Mouse (Mus musculus): ENCODE data around the gene Hist1h2ab.

The Hist1h2ab gene

DNA sequence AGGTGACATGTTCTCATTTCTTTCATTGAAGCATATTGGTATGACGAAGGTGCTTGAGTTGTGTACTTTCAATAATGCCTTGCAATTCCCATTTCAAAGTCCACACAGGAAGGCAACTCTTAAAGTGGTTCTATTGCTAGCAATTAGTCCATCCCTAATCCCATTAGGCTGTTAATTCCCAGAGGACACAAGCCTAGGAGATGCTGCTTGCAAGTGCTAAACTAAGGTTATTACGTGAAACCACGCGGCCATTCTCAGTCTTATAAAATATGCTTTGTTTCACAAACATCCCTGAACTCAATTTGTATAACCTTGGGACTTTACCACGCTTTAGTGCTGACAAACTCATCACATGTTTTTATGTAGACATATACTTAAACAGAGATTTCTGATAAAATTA is 13.8 kb upstream of the Hist1h2ab start:
- intact Hi-C loops (cut with DNase I) = loop anchor here (10.0 kb wide), 1 partner anchor 52 kb away; the partner anchor contains the start of genes Hist1h2ac and Hist1h2bc

DNA sequence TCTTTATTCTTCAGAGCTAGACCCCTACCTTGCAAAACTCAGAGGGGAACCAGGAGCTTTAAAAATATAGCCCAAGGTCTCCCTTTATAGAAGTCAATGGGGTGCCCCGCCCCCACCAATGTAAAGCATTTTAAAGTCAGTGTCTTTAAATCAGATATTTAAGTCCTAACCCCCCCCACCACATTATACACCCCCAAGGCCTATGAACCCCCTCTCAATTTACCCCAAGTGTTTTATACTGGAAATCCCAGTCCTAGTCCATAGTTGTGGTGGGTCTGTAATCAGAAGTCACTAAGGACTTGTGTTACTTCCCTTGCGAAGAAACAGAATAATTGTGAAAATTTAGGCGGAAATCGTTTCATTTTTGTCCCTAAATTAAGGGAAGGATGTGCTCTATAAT is 12.9 kb upstream of the Hist1h2ab start:
- intact Hi-C loops (cut with DNase I) = loop anchor here (10.0 kb wide), 1 partner anchor 53 kb away; the partner anchor contains the start of genes Hist1h2ac and Hist1h2bc

DNA sequence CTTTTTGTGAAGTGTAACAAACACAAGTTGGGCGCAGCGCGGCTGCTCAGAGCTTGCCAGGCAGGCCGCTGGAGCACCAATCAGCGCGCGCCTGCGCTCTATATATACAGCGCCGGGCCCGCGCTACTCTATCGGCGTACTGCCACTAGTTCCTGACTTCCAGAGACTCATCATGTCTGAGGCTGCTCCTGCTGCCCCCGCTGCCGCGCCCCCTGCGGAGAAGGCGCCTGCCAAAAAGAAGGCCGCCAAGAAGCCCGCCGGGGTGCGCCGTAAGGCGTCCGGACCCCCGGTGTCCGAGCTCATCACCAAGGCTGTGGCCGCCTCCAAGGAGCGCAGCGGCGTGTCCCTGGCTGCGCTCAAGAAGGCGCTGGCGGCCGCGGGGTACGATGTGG is 12.3 kb upstream of the Hist1h2ab start, which contains the start of gene Hist1h1c:
TSS of gene Hist1h1c (plus strand) at position 132 of the 392 bp plus-strand sequence.
- intact Hi-C loops (cut with DNase I) = loop anchor here (10.0 kb wide), 1 partner anchor 54 kb away; the partner anchor contains the start of genes Hist1h2ac and Hist1h2bc

DNA sequence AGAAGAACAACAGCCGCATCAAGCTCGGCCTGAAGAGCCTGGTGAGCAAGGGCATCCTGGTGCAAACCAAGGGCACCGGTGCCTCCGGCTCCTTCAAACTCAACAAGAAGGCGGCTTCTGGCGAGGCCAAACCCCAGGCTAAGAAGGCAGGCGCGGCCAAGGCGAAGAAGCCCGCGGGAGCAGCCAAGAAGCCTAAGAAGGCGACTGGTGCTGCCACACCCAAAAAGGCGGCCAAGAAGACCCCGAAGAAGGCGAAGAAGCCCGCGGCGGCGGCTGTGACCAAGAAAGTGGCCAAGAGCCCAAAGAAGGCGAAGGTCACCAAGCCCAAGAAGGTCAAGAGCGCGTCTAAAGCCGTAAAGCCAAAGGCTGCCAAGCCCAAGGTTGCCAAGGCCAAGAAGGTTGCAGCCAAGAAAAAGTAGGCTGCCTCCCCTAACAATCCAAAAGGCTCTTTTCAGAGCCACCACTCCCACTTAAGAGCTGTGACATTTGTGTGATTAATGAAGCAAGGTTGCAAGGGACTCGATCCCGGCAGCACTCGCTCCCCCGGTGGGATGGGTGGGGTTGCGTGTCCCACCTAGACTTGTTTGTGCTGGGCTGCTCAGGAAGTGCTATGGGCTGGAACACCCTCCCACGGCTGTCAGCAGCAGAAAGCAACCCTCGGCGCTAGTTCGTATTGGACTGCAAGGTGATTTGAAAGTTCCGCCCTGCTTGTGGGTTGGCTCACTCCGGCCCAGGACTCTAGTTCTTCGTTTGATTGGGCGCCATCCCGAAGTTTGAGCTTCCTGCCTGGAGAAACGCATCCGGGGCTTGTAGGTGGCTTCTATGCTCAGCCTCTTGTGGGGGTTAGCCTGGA is 11.6 kb upstream of the Hist1h2ab start:
- intact Hi-C loops (cut with DNase I) = loop anchor here (10.0 kb wide), 1 partner anchor 54 kb away; the partner anchor contains the start of genes Hist1h2ac and Hist1h2bc

DNA sequence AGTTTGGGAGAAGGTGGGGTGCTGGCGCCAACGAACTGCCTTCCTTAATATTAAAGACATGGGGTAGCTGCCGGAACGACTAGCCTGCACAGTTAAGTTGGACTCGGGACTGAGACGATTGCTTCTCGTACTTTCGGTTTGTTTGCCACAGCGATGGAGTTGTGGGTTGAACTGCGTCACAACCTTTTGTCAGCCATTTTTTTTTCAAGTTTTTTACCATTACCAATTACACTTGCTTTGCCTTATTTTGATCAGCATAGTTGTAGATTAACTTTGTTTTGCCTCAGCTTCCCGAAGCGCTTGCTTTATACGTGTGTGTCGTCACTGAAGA is 11.0 kb upstream of the Hist1h2ab start:
- intact Hi-C loops (cut with DNase I) = loop anchor here (10.0 kb wide), 2 partner anchors 55 to 315 kb away; partner anchors contain the start of genes Abt1, Hist1h2ac and Hist1h2bc

DNA sequence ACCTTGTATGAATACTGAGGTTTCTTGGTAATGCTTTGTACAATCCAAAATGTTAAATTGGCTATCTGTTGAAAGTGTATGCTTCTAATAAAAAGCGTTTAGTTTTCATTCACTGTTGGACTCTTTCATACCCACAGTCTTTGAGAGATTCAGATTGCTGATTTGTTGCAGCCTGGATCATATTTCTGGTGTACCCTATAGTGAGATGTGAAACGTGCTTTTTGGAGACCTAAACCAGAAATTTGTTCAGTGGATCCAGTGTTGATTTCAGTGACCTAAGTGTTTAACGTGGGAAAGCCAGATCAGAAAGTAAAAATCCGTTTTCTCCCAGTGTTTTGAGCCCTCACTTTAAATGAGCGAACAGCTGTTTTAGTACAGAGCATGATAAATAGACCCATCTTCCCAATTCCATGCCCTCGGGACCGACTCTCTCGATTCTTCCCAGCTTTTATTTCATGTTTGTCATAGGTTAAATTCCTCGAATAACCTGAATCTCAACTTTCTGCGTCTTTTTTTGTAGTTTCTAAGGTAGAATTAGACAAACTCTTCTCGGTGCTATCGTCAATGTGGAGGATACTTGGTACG is 10.6 kb upstream of the Hist1h2ab start:
- intact Hi-C loops (cut with DNase I) = loop anchor here (10.0 kb wide), 1 partner anchor 316 kb away; the partner anchor contains the start of gene Abt1

DNA sequence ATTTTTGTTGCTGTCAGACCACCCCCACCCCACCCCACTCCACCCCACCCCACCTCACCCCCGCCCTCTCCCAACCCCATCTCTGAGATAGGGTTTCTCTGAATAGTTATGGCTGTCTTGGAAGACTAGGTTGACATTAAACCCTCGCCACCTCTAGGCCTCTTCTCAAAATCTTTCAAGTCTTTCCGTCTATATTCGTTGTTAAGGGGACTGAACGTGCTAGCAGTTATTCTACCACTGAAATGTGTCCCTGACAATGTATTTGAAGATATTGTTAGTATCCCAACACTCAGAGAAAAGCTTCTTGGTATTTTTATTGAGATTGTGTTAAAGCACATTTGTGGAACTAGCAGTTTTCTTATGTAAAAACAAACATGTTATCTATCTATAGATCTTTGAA is 10.0 kb upstream of the Hist1h2ab start:
- intact Hi-C loops (cut with DNase I) = loop anchor here (10.0 kb wide), 1 partner anchor 316 kb away; the partner anchor contains the start of gene Abt1

DNA sequence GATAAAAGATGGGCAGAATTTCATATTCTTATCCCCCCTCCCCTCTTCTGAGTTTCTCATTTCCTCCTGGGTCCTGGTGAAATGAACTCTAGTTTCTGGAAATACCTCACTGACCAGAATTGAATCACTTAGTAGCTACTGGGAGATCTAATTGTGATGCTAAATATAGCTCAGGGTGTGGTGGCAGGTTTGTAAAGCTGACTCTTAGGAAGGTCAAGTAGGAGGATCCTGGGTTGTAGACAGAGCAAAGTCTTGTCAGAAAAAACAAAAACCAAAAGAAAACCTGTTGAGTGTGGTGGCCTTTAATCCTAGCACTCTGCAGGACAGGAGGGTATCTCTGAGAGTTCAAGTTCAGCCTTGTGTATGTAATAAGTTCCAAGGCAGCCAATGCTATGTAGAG is 8.9 kb upstream of the Hist1h2ab start:
- intact Hi-C loops (cut with DNase I) = loop anchor here (10.0 kb wide), 1 partner anchor 317 kb away; the partner anchor contains the start of gene Abt1

DNA sequence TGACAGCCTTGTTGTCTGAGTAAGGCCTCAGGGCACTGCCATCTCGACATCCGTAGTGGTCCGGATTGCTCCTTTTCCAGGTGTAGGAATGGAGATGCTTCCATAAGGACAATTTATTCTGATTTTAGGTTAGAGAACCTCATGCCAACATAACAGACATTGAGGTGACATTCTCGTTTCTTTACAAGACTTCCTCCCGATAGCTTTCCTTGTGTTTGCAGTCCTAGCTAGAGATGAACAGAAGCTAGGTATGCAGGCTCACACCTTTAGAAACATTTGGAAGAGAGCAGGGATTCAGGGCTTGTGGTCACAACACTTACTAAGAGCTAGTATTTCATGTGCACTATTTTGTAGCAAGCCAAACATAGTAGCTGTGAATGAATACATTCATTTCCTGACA is 7.7 kb upstream of the Hist1h2ab start:
- intact Hi-C loops (cut with DNase I) = loop anchor here (10.0 kb wide), 1 partner anchor 318 kb away; the partner anchor contains the start of gene Abt1

DNA sequence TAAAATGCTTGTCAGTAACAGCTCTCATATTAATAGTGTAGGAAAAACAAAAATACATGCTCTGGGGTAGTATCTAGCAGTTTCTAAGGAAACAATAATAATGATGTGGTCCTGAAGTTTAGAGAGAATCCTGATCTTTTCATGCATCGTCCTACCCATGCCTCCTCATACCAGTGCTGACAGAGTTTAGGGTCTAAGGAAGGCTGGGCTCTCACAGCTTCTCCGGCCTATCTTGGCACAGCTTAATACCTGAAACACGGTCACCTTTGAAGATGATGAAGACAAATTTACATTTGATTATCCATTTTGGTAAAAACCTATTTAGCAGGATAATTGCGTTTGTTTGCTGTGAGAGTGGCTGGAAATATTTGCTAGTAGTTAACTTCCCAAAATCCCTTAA is 7.0 kb upstream of the Hist1h2ab start:
- intact Hi-C loops (cut with DNase I) = loop anchor here (10.0 kb wide), 1 partner anchor 319 kb away; the partner anchor contains the start of gene Abt1

DNA sequence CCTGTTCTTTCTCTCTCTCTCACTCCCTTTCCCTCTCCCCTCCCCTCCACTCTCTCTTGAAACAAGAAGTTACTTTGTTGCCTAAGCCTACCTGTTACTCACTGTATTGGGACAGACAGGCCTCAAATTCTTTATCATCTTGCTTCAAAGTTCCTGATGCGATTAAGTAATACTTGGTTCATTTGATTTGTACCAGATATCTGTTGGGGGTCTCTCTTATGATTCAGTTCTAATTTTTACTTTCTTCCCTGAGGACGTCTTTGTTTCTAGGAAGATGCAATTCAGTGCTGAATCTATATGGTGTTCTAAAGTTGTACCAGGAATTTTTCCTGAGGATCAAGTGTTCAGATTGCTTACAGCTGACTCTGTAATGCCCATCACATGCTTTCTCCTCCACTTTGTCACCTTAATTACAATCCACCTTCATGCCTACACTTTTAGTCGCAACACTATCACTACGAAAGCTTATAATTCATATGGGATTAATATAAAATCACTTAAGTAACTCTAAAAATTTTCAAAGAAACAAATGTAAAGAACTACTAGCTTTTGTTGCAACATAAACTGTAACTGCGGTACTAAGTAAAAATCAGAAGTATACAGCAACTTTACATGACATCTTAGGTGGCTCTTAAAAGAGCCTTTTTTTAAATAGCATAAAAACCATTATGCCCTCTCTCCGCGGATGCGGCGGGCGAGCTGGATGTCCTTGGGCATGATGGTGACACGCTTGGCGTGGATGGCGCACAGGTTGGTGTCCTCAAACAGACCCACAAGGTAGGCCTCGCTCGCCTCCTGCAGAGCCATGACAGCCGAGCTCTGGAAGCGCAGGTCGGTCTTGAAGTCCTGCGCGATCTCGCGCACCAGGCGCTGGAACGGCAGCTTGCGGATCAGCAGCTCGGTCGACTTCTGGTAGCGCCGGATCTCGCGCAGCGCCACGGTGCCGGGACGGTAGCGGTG is 6.2 kb upstream of the Hist1h2ab start:
- intact Hi-C loops (cut with DNase I) = loop anchor here (5.0 to 10.0 kb wide), 2 partner anchors 320 to 1702 kb away; partner anchors contain the start of genes Abt1, Hist1h2ag, Hist1h2bj and Hist1h4i

DNA sequence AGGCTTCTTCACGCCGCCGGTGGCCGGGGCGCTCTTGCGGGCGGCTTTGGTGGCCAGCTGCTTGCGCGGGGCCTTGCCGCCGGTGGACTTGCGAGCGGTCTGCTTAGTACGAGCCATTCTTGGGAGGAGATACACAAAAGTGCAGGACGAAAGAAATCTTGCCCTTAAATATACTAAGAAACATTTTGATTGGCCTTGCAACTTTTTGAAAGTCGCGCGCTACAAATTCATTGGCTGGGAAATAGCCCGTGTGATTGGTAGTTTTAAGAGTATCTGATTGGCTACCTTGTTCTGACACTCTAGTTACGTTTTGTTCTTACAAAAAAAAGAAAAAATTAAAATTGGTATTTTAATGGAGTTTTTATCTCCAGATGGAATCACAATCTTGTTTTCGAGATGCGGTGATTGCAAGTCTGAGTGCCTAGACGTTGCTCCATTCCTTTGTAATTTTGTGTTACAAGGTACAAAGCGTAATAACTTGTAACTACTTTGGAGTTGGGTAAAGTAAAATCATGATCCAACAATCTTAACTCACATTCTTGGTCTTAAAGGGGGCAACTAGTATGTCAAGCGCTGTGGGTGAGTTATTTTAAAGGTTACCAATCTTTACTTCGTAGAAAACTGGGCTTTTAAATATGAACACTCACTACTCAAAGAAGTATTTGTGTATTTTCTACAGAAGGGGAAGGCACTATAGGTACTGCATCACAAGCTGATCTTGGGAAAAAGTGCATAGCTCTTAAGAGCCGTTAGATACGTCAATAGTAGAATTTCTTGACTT is 5.4 kb upstream of the Hist1h2ab start, which contains the start of gene Hist1h3c:
TSS of gene Hist1h3c (minus strand) at position 222 of the 781 bp plus-strand sequence.
- intact Hi-C loops (cut with DNase I) = loop anchor here (5.0 to 10.0 kb wide), 2 partner anchors 321 to 1703 kb away; partner anchors contain the start of genes Abt1, Hist1h2ag, Hist1h2bj and Hist1h4i

DNA sequence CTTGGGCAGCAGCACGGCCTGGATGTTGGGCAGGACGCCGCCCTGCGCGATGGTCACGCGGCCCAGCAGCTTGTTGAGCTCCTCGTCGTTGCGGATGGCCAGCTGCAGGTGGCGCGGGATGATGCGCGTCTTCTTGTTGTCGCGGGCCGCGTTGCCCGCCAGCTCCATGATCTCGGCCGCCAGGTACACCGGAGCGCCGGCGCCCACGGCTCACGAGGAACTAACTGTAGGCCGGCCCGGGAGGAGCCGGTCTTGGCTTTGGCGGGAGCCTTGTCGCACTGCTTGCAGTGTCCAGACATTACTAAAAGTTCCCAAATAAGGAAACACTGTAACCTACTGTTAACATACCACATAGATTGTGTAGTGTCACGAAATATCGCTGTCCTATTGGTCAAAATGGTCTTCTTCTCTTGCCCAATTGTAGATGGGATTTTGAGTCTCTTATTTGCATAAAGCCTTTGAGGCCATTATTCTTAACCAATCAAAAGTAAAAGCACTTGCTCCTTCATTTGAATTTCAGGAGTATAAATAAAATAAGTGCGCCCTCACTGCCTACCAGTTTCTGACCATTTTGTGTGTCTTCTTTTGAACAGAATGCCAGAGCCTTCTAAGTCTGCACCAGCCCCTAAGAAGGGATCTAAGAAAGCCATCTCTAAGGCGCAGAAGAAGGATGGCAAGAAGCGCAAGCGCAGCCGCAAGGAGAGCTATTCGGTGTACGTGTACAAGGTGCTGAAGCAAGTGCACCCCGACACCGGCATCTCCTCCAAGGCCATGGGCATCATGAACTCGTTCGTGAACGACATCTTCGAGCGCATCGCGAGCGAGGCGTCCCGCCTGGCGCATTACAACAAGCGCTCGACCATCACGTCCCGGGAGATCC is 4.5 kb upstream of the Hist1h2ab start, which contains the start of gene Hist1h2bb:
TSS of gene Hist1h2bb (plus strand) at position 534 of the 880 bp plus-strand sequence.
- intact Hi-C loops (cut with DNase I) = loop anchor here (5.0 to 10.0 kb wide), 2 partner anchors 322 to 1704 kb away; partner anchors contain the start of genes Abt1, Hist1h2ag, Hist1h2bj and Hist1h4i

DNA sequence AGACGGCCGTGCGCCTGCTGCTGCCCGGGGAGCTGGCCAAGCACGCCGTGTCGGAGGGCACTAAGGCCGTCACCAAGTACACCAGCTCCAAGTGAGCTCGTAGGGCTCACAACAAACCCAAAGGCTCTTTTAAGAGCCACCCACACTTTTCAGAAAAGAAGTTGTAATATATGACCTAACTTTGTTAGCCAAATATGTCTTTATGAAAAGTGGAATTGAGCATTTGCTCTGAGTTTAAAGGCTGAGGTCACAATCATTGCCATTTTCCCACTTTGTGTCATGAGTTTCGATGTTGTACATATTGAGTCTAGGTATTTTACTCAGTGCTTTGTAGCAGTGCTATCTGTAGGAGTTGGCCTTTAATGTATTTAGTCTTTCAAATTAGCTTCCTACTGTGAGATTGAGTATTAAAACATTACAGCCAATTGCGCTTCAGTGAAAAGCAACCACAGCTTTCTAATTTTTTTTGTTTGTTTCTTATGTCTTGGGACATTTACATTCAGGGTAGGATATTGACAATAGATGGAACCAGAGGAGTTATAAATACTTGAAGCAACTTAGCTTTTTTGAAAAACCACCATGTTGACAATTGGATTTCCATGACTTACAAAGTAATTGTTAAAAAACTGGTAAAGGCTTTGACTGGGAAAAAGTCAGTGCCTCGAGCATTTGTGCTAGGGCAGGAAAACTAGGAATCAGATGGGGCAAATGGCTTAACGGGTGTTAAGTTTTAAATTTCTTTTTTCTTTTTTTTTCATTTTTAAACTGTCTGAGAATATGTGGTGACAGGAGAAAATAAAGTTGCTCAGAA is 3.6 kb upstream of the Hist1h2ab start:
- intact Hi-C loops (cut with DNase I) = loop anchor here (5.0 to 10.0 kb wide), 2 partner anchors 322 to 1705 kb away; partner anchors contain the start of genes Abt1, Hist1h2ag, Hist1h2bj and Hist1h4i

DNA sequence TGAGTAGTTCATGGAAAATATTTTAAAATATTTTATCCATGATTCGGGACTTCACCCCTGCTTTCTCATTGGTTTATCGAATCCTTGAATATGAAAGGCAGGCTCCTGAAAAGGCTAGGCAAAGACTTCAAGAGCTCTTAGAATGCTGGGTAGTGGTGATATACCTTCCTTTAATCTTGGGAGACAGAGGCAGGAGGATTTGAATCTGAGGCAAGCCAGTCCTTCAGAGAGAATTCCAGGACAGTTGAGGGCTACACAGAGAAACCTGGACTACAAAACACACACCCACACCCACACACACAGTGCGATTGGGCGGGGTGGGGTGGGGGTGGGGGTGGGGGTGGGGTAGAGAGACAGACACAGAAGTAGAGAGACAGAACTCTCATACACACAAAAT is 3.0 kb upstream of the Hist1h2ab start:
- intact Hi-C loops (cut with DNase I) = loop anchor here (5.0 to 10.0 kb wide), 2 partner anchors 323 to 1706 kb away; partner anchors contain the start of genes Abt1, Hist1h2ag, Hist1h2bj and Hist1h4i

DNA sequence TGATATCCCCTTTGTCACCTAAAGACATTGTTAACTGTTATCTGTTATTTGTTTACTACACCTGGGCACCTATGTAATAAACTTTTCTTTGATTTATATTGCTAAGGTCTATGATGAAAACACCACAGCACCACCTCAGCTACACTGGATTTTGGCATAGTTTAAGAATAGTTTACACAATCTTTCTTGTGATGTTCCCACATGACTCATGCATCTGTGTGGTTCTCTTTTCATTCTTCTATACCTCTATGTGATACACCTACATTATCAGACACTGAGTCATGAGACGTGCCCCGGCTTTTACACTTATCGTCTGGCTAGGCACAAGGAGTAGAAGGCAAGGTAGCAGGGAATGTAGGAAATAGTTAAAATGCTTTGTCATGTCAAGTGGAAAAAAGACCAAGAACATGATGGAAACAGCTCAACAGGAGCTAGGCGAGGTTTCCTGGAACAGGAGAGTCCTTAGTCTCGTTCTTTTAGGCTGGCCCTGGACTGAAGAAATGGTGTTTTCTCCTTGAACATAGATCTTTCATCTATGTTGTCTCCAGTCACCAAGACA is 1.3 kb upstream of the Hist1h2ab start:
- intact Hi-C loops (cut with DNase I) = loop anchor here (5.0 to 10.0 kb wide), 2 partner anchors 325 to 1707 kb away; partner anchors contain the start of genes Abt1, Hist1h2ag, Hist1h2bj and Hist1h4i
